Mouse (Mus musculus) stomach, embryonic 15.5 days (tissue): ENCODE measurements around the gene Boc. TPM values are rescaled to one million over a fixed set of nuclear protein-coding genes. Genes with fewer than 3 reads are reported as not detected.

Experiments used
- ATAC-seq: fragments of 200-750 bp; cut with Nextera tagmentation; 2 replicates; pipeline ENCODE4 v1.8.0; 2017; ENCODE audit warnings: low read depth, moderate number of reproducible peaks, moderate TSS enrichment; ENCODE audit not compliant: insufficient read depth, low FRiP score
- H3K27ac ChIP-seq: fragments of 300-500 bp; sonication (generic); 2 replicates; pipeline ENCODE4 v1.5.1; 2015; ENCODE audit warnings: mild to moderate bottlenecking, inconsistent platforms
- H3K27me3 ChIP-seq: fragments of 300-500 bp; sonication (generic); replicated peaks from 2 replicates; pipeline ENCODE4 v1.6.1; 2015; ENCODE audit warnings: inconsistent platforms
- H3K36me3 ChIP-seq: fragments of 300-500 bp; sonication (generic); 2 replicates; pipeline ENCODE4 v1.6.1; 2015; ENCODE audit warnings: inconsistent platforms
- H3K4me1 ChIP-seq: fragments of 300-500 bp; sonication (generic); 2 replicates; pipeline ENCODE4 v1.6.1; 2015; ENCODE audit warnings: inconsistent platforms
- H3K4me2 ChIP-seq: fragments of 300-500 bp; sonication (generic); 2 replicates; pipeline ENCODE4 v1.6.1; 2015; ENCODE audit warnings: mild to moderate bottlenecking, inconsistent platforms
- H3K4me3 ChIP-seq: fragments of 300-500 bp; sonication (generic); replicated peaks from 2 replicates; pipeline ENCODE4 v1.5.1; 2015; ENCODE audit warnings: inconsistent platforms
- H3K9ac ChIP-seq: fragments of 300-500 bp; sonication (generic); 2 replicates; pipeline ENCODE4 v1.6.1; 2015; ENCODE audit warnings: inconsistent platforms
- H3K9me3 ChIP-seq: fragments of 300-500 bp; sonication (generic); 2 replicates; pipeline ENCODE4 v1.6.1; 2016; ENCODE audit warnings: inconsistent platforms
- WGBS: fragments of 180-500 bp; shearing (Covaris S2); methylation state at CpG from one replicate; pipeline ENCODE4 v1.1.7; 2015; 5-methylcytosine and 5-hydroxymethylcytosine counted together
- polyA plus RNA-seq: library from polyadenylated mRNA; unstranded; fragments of >200 nt; fragmentation: Nextera tagmentation; extraction: Ambion mirVana; gene quantifications from 2 replicates; pipeline ENCODE4 v1.2.1, GENCODE M21; 2015

Boc gene
- polyA plus RNA-seq, 1 experiment from 2014 or later = 12.6 TPM

DNA sequence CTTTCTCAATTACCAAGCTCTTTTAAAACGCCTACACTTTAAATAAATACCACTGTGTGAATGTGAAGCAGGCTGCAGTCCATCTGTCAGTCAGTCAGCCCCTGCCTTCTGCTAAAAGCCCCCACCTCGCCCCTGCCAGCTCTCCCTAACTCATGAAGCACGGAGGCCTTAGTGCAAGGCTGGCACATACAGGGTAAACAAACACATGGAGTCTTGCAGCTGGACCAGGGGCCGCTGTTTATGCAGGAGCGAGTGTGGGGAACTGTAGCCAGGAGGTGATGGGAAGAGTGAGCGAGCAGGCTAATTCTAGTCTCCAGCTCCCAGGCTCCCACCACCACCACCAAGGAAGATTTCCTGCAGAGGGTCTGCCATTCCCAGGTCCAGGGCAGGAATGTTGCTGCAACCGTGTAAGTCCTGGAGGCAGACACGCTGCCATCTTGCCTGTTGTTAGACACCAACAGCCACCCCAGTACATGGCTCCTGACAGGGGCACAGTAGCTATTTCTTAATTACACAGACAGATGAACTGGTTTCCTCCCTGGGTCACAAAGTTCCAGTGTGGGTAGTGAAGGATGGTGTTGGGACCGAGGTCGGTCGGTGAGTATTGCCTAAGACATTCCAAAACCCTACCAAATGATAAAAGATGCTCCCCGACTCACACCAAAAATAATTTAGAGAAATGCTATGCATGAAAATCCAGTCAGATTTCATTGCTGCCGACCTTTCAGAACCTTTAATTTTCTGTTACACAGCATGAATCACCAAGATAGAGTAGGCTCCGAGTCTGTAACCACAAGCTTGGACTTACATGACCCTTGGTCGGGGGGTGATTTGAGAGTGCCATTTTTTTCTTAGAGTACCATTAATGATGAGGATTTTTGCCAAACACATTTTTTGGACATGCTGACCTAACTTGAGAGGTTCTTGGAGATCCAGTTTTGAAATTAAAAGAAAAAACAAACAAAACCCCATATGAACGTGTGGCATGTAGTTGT, 20.0 kb downstream of the Boc start:
- no peaks in the 10 kb centered on the region for H3K9me3 ChIP-seq
- H3K36me3 ChIP-seq = no peaks in the 10 kb centered on the region
- no peak overlapping the region for H3K9ac ChIP-seq
- H3K4me2 ChIP-seq = no peak overlapping the region
- H3K27ac ChIP-seq = no peak overlapping the region
- H3K4me3 ChIP-seq = no peak overlapping the region
- H3K4me1 ChIP-seq = peaks cover 24% of the 10 kb centered on the region
- WGBS = 43% methylated on average over 16 of the region's 16 CpGs
- no peak for ATAC-seq
- no peaks in the 10 kb centered on the region for H3K27me3 ChIP-seq

GRCm38 (mm10) chr16:44534122-44534521, 24.6 kb downstream of the Boc start:
- peak overlapping the region; percentile 2; the same call in 1 of the 2 replicates for H3K27ac ChIP-seq
- no peak overlapping the region for H3K9ac ChIP-seq
- no peak for ATAC-seq
- H3K27me3 ChIP-seq = no peaks in the 10 kb centered on the region
- no peak overlapping the region for H3K4me2 ChIP-seq
- H3K4me3 ChIP-seq = no peak overlapping the region
- H3K4me1 ChIP-seq = peaks cover 38% of the 10 kb centered on the region
- no peaks in the 10 kb centered on the region for H3K9me3 ChIP-seq
- 29% methylated on average over 7 of the region's 7 CpGs for WGBS
- no peaks in the 10 kb centered on the region for H3K36me3 ChIP-seq

- Histone ChIP-seq H3K4me3 (no peak overlapping the region), H3K9me3 (no peaks in the 10 kb centered on the region), H3K4me1 (peaks cover 36% of the 10 kb centered on the region), H3K4me2 (no peak overlapping the region), H3K36me3 (no peaks in the 10 kb centered on the region), H3K27ac (peak overlapping the region; percentile 2; the same call in 1 of the 2 replicates), H3K9ac (no peak overlapping the region), H3K27me3 (no peaks in the 10 kb centered on the region)
- ATAC-seq = no peak
- WGBS = 54% methylated on average over 8 of the region's 8 CpGs
These were observed 25.2 kb downstream of the Boc start for GRCm38 (mm10) chr16:44533522-44533921.

- 67% methylated on average over 16 of the region's 16 CpGs for WGBS
- no peak overlapping the region for H3K9ac ChIP-seq
- H3K9me3 ChIP-seq = no peaks in the 10 kb centered on the region
- H3K4me2 ChIP-seq = no peak overlapping the region
- H3K4me1 ChIP-seq = peaks cover 32% of the 10 kb centered on the region
- H3K36me3 ChIP-seq = no peaks in the 10 kb centered on the region
- no peaks in the 10 kb centered on the region for H3K27me3 ChIP-seq
- H3K4me3 ChIP-seq = no peak overlapping the region
- 0 out of 2 replicates have a peak overlapping the region, but pooled peaks have one; percentile 2 for H3K27ac ChIP-seq
- ATAC-seq = no peak
These were observed 25.8 kb downstream of the Boc start for GRCm38 (mm10) chr16:44532851-44533250.

DNA sequence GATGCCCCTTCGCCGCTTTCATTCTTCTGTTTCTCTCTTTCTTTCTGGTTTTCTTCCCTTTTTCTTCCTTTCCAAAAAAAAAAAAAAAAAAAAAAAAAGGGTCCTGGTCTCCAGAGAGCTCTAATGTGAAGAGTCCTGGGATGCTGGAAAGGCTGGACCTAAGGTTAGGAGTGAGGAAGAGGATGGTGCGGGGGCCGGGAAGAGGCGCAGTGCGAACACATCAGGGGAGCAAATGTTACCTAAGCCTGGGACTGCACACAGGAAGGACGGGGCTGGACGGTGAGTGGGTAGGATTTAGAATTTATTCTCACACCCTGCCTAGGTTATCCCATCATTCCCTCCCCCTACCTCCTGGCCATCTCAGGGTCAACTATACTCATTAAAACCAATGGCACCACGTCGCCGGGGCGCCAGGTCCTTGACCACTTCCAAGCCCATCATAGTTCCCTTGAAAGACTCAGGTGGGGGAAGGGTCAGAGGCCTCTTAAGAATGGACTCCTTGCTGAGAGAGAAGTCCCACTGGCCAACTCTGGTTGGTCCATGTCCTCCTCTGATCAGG, 27.4 kb downstream of the Boc start:
- Histone ChIP-seq H3K27me3 (no peaks in the 10 kb centered on the region), H3K4me3 (no peak overlapping the region), H3K9me3 (no peaks in the 10 kb centered on the region), H3K27ac (no peak overlapping the region), H3K4me2 (peak overlapping the region; percentile 43), H3K9ac (no peak overlapping the region), H3K36me3 (no peaks in the 10 kb centered on the region), H3K4me1 (peaks cover 32% of the 10 kb centered on the region)
- 56% methylated on average over 12 of the region's 12 CpGs for WGBS
- ATAC-seq = no peak

- Histone ChIP-seq H3K9me3 (no peaks in the 10 kb centered on the region), H3K4me1 (peaks cover 32% of the 10 kb centered on the region), H3K4me2 (peak overlapping the region; percentile 43), H3K9ac (no peak overlapping the region), H3K36me3 (no peaks in the 10 kb centered on the region), H3K4me3 (no peak overlapping the region; the same call in 1 of the 2 replicates), H3K27ac (no peak overlapping the region), H3K27me3 (no peaks in the 10 kb centered on the region)
- ATAC-seq = peak; percentile 63; the same call in 1 of the 2 replicates
- WGBS = 4% methylated on average over 7 of the region's 7 CpGs
These were observed 27.9 kb downstream of the Boc start for GRCm38 (mm10) chr16:44530829-44531228.

DNA sequence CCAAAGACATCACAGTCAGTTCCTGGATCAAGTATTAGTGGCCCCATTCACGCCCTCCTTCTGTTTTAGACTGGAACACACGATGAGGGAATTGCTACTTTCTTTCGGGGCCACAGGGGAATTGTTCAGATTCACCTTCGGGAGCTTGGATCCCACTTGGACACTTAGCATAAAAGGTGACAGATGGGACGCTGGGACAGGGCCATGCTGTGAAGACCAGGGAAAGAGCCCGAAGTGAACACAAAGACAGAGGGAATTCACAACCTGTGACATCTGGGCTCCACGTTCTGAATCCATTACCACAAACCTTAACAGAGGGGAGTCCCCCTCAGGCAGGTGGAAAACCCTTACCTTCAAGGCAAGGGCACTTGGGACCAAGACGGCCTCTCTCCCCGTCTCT, 28.5 kb downstream of the Boc start:
- H3K9me3 ChIP-seq = no peaks in the 10 kb centered on the region
- no peaks in the 10 kb centered on the region for H3K27me3 ChIP-seq
- H3K36me3 ChIP-seq = no peaks in the 10 kb centered on the region
- WGBS = 40% methylated on average over 9 of the region's 9 CpGs
- no peak for ATAC-seq
- H3K9ac ChIP-seq = no peak overlapping the region
- H3K4me3 ChIP-seq = no peak overlapping the region
- H3K4me2 ChIP-seq = peak overlapping the region; percentile 43; the same call in 1 of the 2 replicates
- H3K4me1 ChIP-seq = peaks cover 32% of the 10 kb centered on the region
- H3K27ac ChIP-seq = no peak overlapping the region

DNA sequence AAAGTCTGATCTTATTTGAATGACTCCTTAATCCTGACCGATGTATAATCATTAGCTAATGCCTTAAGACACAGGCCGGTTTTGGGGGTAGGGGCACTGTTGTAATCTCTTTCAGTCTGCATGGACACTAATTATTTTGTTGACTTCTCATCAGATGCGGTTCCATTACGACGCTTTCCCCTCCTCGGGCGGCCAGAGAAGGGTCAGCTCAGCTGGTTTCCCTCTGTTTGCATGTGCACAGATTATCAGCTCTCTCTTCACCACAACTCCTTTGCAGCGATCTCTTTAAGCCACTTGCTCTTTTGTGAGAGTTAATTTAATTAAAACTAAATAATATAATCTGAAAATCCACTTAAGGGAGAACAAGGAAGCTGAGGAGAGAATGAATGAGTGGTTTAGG, 29.0 kb downstream of the Boc start:
- Histone ChIP-seq H3K9me3 (no peaks in the 10 kb centered on the region), H3K27ac (no peak overlapping the region), H3K4me3 (no peak overlapping the region), H3K9ac (no peak overlapping the region), H3K4me2 (no peak overlapping the region), H3K36me3 (no peaks in the 10 kb centered on the region), H3K27me3 (no peaks in the 10 kb centered on the region), H3K4me1 (peaks cover 32% of the 10 kb centered on the region)
- no peak for ATAC-seq
- 66% methylated on average over 8 of the region's 8 CpGs for WGBS

DNA sequence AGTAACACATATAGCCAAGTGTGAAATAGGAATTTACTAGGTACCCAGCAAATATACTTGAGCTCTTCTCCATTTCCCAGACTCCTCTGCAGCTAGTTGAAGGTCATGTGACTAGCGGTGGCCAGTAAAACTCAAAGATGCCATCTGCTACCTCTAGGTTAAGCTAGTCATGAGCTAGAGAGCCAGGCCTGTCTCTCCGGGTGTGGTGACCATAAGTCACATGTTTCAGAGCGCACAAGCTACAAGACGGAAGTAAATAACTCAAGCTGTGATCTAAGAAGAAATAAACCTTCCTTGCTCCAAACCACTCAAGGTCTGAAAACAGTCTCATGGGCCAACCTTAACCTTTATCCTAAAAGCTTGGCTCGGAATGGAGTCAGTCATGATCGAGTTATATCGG, 29.7 kb downstream of the Boc start:
- Histone ChIP-seq H3K4me1 (peaks cover 29% of the 10 kb centered on the region), H3K4me2 (no peak overlapping the region), H3K27ac (no peak overlapping the region), H3K9ac (no peak overlapping the region), H3K4me3 (no peak overlapping the region), H3K27me3 (no peaks in the 10 kb centered on the region), H3K36me3 (no peaks in the 10 kb centered on the region), H3K9me3 (no peaks in the 10 kb centered on the region)
- ATAC-seq = no peak
- WGBS = 91% methylated on average over 7 of the region's 7 CpGs

DNA sequence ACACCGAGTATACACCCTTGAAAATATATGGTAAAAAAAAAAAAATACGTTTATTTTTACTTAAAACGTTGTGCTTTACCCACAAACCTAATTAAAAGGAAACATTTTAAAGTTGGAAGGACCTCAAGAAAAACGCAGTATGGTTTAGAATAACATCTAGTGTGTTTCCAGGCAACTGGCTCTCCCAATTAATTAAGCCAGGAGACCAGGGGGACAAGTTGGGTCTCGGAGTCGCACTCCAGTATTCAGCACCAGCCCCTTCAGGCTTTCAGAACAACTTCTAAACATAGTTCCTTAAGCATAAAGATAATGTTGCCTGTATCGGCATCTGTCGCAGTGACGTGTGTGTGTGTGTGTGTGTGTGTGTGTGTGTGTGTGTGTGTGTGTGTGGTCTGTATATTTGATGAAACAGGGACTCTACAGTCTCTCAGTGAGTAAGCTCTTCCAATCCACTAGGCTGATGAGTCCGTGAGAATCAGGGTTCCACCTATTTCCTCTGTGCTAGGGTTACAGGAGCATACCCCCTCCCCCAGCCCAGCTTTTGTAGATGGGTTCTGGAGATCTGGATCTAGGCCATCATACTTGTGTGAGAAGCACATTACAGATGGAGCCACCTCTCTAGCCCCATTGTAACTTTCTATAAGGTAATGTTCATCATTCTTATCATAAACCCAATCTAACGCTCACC, 31.3 kb downstream of the Boc start:
- Histone ChIP-seq H3K4me3 (no peak overlapping the region), H3K4me1 (peaks cover 23% of the 10 kb centered on the region; the same call in 1 of the 2 replicates), H3K36me3 (no peaks in the 10 kb centered on the region), H3K9me3 (no peaks in the 10 kb centered on the region), H3K27ac (no peak overlapping the region), H3K4me2 (no peak overlapping the region), H3K9ac (no peak overlapping the region), H3K27me3 (no peaks in the 10 kb centered on the region)
- WGBS = 53% methylated on average over 11 of the region's 11 CpGs
- no peak for ATAC-seq

- 35% methylated on average over 12 of the region's 12 CpGs for WGBS
- Histone ChIP-seq H3K4me3 (no peak overlapping the region), H3K4me2 (no peak overlapping the region), H3K36me3 (no peaks in the 10 kb centered on the region), H3K27me3 (no peaks in the 10 kb centered on the region), H3K4me1 (peaks cover 23% of the 10 kb centered on the region; the same call in 1 of the 2 replicates), H3K9ac (no peak overlapping the region), H3K27ac (no peak overlapping the region), H3K9me3 (no peaks in the 10 kb centered on the region)
- no peak for ATAC-seq
These were observed 32.0 kb downstream of the Boc start for GRCm38 (mm10) chr16:44526689-44527088.

- H3K4me2 ChIP-seq = no peak overlapping the region
- H3K36me3 ChIP-seq = no peaks in the 10 kb centered on the region
- H3K27ac ChIP-seq = no peak overlapping the region
- no peak overlapping the region for H3K9ac ChIP-seq
- no peaks in the 10 kb centered on the region for H3K9me3 ChIP-seq
- no peaks in the 10 kb centered on the region for H3K27me3 ChIP-seq
- no peak for ATAC-seq
- H3K4me3 ChIP-seq = no peak overlapping the region
- H3K4me1 ChIP-seq = peaks cover 17% of the 10 kb centered on the region; the same call in 1 of the 2 replicates
- WGBS = 80% methylated on average over 1 of the region's 1 CpGs
These were observed 32.7 kb downstream of the Boc start for GRCm38 (mm10) chr16:44526044-44526443.
